Mouse (Mus musculus) CD4-positive, CD25-positive, alpha-beta regulatory T cell, adult 2 months (primary cell): Measurements from ENCODE around the gene Ank3.

Source experiments
- DNase-seq: peaks from one replicate; pipeline ENCODE4 v3.0.0-alpha.2; 2012; ENCODE audit warnings: low read depth, low spot score

Gene Ank3

DNA sequence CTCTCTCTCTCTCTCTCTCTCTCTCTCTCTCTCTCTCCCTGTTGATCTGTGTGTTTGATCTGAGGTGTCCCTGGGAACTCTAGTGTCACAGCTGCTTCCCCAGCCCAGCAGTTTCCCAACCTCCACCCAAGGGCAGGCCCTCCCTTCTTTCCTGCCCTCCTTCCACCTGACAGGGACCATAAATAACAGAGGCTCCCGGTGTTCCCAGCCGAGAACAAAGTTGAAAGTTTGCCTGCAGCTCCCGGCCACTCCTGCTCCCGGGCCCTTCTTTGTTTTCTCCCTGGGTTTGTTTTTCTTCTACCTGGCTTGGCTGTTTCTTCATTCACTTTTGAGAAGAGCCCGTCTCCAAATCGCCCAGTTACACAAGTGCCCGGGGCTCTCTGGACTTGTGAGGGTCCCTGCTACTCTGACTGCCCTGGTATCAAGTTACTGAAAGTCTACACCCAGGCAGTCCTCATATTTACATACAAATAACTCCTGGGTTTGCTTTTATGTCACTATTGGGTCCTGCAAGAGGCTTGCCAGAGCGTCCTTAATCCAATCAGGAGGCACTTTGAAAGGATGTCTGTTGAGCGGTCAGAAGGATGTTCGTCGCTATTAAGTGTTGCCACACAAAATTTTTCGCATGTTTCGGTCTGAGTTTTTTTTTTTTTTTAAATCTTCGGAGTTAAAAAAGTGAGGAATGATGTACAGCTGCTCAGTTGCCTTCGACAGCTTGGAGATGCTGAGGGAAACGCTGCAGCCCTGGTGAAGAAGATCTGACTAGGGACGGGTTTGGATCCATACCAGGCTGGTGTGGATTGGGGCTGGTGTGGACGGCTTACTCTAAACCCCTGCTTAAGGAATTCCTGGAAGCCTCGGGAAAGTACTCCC lies 526.9 kb downstream of the Ank3 start:
- no peak for DNase-seq

DNA sequence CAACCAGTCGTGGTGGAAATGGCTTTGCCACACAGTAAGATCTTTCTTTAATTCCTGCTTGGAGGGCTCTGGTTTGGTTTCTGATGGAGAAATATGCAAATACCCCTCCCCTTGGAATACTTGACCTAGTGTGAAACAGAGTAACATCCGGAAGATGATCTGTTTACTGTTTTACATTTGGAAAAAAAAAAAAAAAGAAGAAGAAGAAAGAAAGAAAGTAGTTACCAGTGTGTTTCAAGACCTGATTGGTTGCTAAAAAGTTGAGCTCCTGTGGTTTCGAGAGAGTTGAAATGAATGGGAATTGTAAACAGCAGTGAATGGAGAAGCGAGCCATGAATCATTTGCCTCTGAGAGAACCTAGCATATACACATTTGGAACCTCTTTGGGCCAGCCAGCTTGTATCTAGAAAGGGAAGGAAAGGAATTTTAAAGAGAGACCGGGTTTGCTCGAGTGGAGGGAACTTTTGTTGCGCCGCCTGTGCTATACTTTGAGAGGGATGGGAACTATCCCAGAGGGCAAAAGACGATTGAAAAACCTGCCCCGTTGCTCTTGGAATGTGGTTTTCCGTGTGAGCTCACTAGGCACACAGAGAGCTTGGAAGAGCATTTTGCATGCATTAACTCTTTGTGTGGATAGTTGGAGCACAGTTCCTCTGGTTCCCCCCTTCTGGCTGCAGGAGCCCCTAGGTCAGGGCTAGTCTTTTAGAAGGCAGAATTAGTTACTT lies 527.7 kb downstream of the Ank3 start:
- DNase-seq = no peak

- DNase-seq = no peak
These were observed 528.4 kb downstream of the Ank3 start for GRCm38 (mm10) chr10:69927012-69927411.

- no peak for DNase-seq
These were observed 529.8 kb downstream of the Ank3 start for GRCm38 (mm10) chr10:69928358-69928757.

DNA sequence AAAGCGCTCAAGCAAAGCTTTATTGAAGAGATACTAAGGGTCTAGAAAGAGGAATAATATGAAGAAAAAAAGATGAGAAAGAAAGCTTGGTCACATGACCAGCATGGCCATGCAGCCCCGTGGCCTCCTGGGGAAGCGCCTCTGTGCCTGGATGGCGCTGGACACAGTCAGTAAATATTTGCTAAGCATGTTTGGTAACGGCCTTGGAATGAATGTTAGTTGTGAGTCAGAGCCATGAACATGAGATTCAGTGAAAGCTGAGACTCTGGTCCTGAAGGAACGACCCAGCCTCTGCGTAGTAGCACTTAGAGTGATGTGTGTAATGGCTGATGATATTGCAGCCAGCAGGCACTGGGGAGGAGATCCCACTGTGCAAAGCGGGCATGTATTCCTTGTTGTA lies 531.9 kb downstream of the Ank3 start:
- no peak for DNase-seq

DNA sequence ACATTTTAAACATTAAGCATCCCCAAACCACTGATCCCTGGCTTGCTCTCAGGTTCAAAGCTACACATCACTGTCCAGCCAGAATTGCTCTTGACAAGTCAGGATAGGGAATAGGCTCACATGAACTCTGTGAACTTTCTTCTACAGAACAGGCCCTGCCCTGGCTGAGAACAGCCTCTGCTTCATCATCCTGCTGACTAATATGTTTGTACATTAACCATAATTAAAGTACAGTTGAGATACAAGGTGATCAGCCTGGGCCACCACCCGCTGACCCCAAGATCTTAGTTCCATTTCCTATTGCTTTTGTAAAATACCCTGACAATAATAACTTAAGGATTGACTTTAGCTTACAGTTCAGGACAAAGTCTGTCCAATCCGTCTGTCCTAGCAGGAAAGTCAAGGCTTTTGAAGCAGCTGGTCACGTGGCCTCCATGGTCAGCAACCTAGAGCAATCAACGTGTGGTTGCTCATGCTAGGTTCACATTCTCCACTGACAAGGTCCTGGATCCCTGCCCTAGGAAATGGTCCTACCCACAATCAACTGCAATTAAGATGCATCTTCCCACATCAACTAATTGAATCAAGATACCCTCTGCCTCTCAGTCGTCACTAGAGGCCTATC lies 538.0 kb downstream of the Ank3 start:
- DNase-seq = no peak

DNA sequence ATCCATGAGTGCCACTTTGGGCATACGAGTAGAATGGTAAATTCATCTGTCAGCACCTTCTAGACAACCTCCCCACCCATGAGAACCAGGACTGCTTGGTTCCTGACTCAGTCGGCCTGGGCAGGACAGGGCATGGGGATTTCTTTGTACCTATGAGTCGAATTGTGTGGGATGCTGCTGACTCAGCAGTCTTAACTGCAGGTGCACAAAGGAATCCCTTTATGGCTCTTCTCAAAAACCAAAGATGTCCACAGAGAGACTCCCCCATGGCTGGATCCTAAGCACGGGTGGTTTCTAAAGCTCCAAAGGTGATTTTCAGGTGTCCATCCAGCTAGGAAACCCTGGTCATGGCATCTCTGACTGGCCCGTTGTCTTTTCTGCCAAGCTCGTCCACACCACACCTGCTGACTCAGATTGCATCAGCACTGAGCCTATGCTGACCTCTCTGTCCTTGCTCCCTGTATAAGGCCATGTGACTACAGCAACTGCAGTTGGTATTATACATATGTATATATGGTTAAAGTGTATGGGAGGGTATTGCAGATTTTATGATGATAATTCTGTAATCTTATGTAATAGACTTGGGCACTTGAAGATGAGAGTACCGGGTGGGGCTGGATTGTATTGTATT lies 538.8 kb downstream of the Ank3 start:
- no peak for DNase-seq

DNA sequence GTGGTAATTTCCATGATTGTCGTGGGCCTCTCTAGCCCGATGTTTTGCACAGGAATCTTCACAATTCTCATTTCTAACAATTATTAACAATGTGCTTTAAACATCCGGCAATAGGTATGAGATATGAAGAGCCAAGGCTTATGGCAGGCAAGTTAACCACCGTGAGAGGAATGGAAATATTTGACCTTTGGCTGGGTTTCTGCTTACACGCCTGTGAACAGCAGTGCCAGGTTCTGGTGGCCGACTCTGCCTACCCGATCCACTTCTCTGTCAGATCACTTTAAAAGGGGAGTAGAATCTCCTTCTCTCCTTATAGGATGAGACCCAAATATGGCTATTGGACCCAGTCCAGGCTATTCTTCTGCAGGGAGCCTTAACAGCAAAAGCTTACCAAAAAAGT lies 540.6 kb downstream of the Ank3 start:
- DNase-seq = no peak

GRCm38 (mm10) chr10:69939966-69940365 lies 541.4 kb downstream of the Ank3 start:
- DNase-seq = no peak

DNA sequence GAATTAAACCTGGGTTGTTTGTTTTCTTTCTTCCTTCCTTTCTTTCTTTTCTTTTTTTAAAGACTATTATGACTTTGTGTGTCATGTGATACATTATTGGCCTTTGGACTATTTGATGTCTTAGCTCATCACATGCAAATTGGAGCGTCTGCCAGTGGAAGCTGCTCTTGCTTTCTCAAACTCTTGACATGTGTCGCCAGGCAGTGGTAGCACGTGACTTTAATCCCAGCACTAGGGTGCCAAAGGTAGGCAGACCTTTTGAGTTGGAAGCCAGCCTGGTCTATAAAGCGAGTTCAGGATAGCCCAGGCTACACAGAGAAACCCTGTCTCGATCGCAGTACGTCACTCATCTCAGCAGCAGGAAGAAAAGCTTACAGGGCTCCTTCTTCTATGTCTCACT lies 542.4 kb downstream of the Ank3 start:
- DNase-seq = no peak

- no peak for DNase-seq
These were observed 546.3 kb downstream of the Ank3 start for GRCm38 (mm10) chr10:69944845-69945244.

DNA sequence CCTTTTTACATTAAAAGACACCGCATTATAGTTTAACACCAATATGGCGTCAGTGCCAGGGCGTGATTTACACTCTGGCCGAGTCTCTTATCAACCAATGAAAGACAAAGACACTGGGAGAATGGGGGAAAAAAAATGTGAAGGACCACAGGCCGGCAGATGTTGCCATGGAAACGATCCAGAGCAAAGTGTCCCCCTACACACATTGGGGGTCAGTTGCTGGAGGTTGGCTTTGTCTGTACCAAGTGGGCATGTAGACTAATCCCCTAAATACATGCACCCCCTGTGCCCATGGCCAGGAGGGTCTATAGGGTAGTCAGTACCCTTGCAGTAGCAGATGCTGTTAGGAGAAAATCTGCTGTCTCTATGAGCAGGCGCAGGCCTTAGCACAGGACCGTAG lies 547.3 kb downstream of the Ank3 start:
- no peak for DNase-seq

DNA sequence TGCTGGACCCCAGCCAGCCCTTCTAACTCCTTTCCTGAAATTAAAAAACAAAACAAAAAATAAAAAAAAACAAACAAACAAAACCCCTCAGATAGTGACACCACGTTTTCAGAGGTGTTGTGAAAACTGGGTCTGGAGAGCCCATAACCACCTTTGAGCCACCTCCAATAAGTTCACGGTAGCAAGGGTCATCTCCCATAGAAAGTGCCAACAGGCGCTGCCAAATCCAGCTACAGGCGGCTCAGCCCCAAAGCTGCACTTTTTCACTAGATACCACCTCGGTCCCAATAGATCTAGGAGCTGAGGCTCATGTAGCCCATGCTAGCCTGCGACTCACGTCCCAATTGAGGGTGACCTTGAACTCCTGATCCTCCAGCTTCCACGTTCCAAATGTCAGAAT lies 547.7 kb downstream of the Ank3 start:
- DNase-seq = no peak

- DNase-seq = no peak
These were observed 548.5 kb downstream of the Ank3 start for GRCm38 (mm10) chr10:69947093-69947492.

GRCm38 (mm10) chr10:69950236-69950918 lies 551.8 kb downstream of the Ank3 start:
- DNase-seq = no peak

GRCm38 (mm10) chr10:69950919-69951236 lies 552.3 kb downstream of the Ank3 start:
- DNase-seq = no peak

- DNase-seq = no peak
These were observed 552.9 kb downstream of the Ank3 start for GRCm38 (mm10) chr10:69951426-69951825.

GRCm38 (mm10) chr10:69952316-69952715 lies 553.7 kb downstream of the Ank3 start:
- no peak for DNase-seq

DNA sequence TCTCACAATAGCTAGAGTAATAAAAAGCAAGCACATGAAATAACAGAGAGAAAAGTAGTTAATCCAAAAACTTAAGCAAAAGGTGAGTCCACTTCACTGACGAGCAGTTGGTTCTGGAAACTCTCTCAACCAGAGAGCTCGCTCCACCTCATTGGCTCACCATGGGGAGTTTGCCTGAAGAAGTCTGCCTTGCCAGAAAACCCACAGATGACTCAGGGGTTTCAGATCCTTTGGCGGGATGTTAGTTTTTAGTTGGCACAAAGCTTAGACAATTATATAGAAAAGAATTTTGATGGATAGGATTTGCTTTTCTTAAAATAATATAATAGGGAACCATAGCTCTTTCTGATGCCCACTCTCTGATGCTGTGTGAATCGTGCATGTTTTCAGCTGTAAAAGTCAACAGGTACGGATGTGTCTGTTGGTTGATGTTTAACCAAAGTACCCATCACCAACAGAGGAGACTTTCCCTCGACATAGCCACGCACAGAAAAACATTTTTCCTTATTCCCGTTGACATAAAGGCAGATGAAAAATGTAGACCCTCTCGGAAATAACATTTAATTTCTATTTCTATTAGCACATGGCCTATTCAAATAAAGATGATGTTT lies 556.2 kb downstream of the Ank3 start:
- DNase-seq = no peak

DNA sequence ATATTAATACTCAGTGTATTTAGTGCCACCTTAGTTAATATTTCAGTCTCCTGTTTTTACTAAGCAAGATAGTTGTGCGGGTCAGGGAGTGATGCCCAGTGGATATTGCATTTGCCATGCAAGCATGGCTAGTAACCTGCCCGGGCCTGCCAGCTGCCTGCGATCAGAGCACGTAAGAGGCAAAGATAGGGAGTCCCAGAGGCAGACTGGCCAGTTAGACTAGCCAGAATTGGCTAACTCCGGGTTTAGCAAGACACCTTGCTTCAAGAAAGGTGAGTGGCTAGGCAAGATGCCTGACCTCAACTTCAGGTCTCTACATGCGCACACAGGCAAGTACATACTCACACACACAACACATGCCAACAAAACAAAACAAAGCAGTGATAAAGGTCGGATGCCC lies 563.7 kb downstream of the Ank3 start:
- no peak for DNase-seq

GRCm38 (mm10) chr10:69962976-69963375 lies 564.4 kb downstream of the Ank3 start:
- DNase-seq = no peak
